Mouse (Mus musculus): ENCODE data around the gene Tmc5. TPM values are rescaled to one million over a fixed set of nuclear protein-coding genes. Genes with fewer than 3 reads are reported as not detected.
A peak's percentile ranks its signal among the peaks of the same experiment; 100 is the strongest.

The Tmc5 gene
- polyA plus RNA-seq, 1 experiment, result not detected

- no peak overlapping the region for H3K4me3 ChIP-seq (ENCODE audit: extremely low read depth, insufficient read depth, insufficient read length)
- DNase-seq (ENCODE audit: low read depth in 1 of 2, low spot score in 2 of 2), result no peak
- WGBS, result 84% methylated on average over 15 of the region's 15 CpGs
- peaks cover 5% of the 10 kb centered on the region; the same call in 1 of the 2 replicates for H3K4me1 ChIP-seq (ENCODE audit: control insufficient read depth, insufficient read depth, insufficient read length)
- peaks cover 4% of the 10 kb centered on the region; the same call in 1 of the 2 replicates for H3K36me3 ChIP-seq (ENCODE audit: control insufficient read depth, insufficient read depth, low read length)
- TF ChIP-seq CTCF (IDR thresholded peaks at IDR 0.05; ENCODE audit: extremely low read depth, insufficient read depth, insufficient read length, insufficient replicate concordance) (no peak), POLR2A (IDR thresholded peaks at IDR 0.05; ENCODE audit: low read depth, low read length) (no peak)
- no peak overlapping the region for H3K27ac ChIP-seq (ENCODE audit: insufficient read depth, low read length)
- no peaks in the 10 kb centered on the region for H3K27me3 ChIP-seq (ENCODE audit: control insufficient read depth, insufficient read depth, low read length)
Measured at GRCm38 (mm10) chr7:118703144-118703561, 106.1 kb downstream of the Tmc5 start.

GRCm38 (mm10) chr7:118704001-118704850 is 107.1 kb downstream of the Tmc5 start:
- TF ChIP-seq POLR2A (IDR thresholded peaks at IDR 0.05; ENCODE audit: low read depth, low read length) (no peak), CTCF (IDR thresholded peaks at IDR 0.05; ENCODE audit: extremely low read depth, insufficient read depth, insufficient read length, insufficient replicate concordance) (no peak)
- Histone ChIP-seq H3K4me3 (ENCODE audit: extremely low read depth, insufficient read depth, insufficient read length) (no peak overlapping the region; the same call in 1 of the 2 replicates), H3K27me3 (ENCODE audit: control insufficient read depth, insufficient read depth, low read length) (no peaks in the 10 kb centered on the region), H3K27ac (ENCODE audit: insufficient read depth, low read length) (no peak overlapping the region), H3K4me1 (ENCODE audit: control insufficient read depth, insufficient read depth, insufficient read length) (peaks cover 5% of the 10 kb centered on the region; the same call in 1 of the 2 replicates), H3K36me3 (ENCODE audit: control insufficient read depth, insufficient read depth, low read length) (no peaks in the 10 kb centered on the region)
- DNase-seq (ENCODE audit: low read depth in 1 of 2, low spot score in 2 of 2), result no peak
- WGBS, result 85% methylated on average over 9 of the region's 9 CpGs

- no peaks in the 10 kb centered on the region for H3K36me3 ChIP-seq (ENCODE audit: control insufficient read depth, insufficient read depth, low read length)
- peak; percentile 64 to 93 for DNase-seq (ENCODE audit: low read depth in 1 of 2, low spot score in 2 of 2)
- H3K4me1 ChIP-seq (ENCODE audit: control insufficient read depth, insufficient read depth, insufficient read length), result peaks cover 5% of the 10 kb centered on the region; the same call in 1 of the 2 replicates
- TF ChIP-seq POLR2A (IDR thresholded peaks at IDR 0.05; ENCODE audit: low read depth, low read length) (peak; percentile 52), CTCF (IDR thresholded peaks at IDR 0.05; ENCODE audit: extremely low read depth, insufficient read depth, insufficient read length, insufficient replicate concordance) (no peak)
- no peaks in the 10 kb centered on the region for H3K27me3 ChIP-seq (ENCODE audit: control insufficient read depth, insufficient read depth, low read length)
- peak within 1 kb of the TSS; percentile 76 for H3K27ac ChIP-seq (ENCODE audit: insufficient read depth, low read length)
- WGBS, result under 1% methylated on average over 66 of the region's 66 CpGs
- peak within 1 kb of the TSS; percentile 68 for H3K4me3 ChIP-seq (ENCODE audit: extremely low read depth, insufficient read depth, insufficient read length)
Measured at GRCm38 (mm10) chr7:118705101-118705961, 108.2 kb downstream of the Tmc5 start, which contains the start of gene Gde1. TSS of gene Gde1 (minus strand) at chr7:118705778.

DNA sequence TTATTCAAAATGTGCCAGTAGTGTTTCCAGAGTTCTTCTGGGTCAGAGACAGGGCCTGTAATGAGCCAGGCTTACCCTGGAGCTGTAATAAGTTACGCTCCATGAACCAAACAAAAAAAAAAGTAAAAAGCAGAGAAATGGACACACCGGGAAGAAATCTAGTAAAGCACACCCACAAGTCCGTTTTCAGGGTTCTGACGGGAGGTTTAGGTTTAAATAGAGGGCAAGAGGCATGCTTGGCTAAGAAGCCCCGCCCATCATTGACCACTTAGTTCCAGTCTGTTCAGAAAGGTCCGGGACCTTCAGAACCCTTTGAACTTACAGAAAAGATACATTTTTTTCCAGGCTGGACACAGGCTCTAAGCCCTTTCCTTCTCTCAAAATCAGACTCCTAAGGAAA is 109.0 kb downstream of the Tmc5 start:
- no peaks in the 10 kb centered on the region for H3K36me3 ChIP-seq (ENCODE audit: control insufficient read depth, insufficient read depth, low read length)
- no peaks in the 10 kb centered on the region for H3K27me3 ChIP-seq (ENCODE audit: control insufficient read depth, insufficient read depth, low read length)
- DNase-seq (ENCODE audit: low read depth in 1 of 2, low spot score in 2 of 2), result no peak
- peaks cover 5% of the 10 kb centered on the region; the same call in 1 of the 2 replicates for H3K4me1 ChIP-seq (ENCODE audit: control insufficient read depth, insufficient read depth, insufficient read length)
- no peak for TF ChIP-seq CTCF (IDR thresholded peaks at IDR 0.05; ENCODE audit: extremely low read depth, insufficient read depth, insufficient read length, insufficient replicate concordance)
- no peak for TF ChIP-seq POLR2A (IDR thresholded peaks at IDR 0.05; ENCODE audit: low read depth, low read length)
- WGBS, result 73% methylated on average over 6 of the region's 6 CpGs
- no peak overlapping the region for H3K4me3 ChIP-seq (ENCODE audit: extremely low read depth, insufficient read depth, insufficient read length)
- no peak overlapping the region for H3K27ac ChIP-seq (ENCODE audit: insufficient read depth, low read length)

DNA sequence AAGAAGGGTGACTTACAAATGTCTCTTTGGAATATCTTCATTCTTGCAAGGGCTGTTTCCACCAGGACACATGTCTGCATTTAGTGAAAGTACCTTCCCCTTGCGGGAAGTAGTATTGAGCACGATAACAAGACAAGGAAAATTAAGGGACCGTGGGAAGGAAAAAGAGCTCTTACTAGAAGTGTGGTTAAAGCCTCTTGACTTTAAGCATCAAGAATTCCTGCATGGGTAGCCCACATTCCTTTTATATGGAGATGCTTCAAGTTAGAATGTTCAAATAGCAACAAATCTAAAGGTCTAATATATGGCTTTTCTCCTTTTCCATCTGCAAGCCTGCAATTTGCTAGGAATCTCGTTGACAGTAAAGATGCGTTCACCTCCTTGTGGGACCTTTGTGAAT is 109.4 kb downstream of the Tmc5 start:
- no peak overlapping the region for H3K27ac ChIP-seq (ENCODE audit: insufficient read depth, low read length)
- H3K4me3 ChIP-seq (ENCODE audit: extremely low read depth, insufficient read depth, insufficient read length), result no peak overlapping the region
- H3K27me3 ChIP-seq (ENCODE audit: control insufficient read depth, insufficient read depth, low read length), result no peaks in the 10 kb centered on the region
- H3K4me1 ChIP-seq (ENCODE audit: control insufficient read depth, insufficient read depth, insufficient read length), result peaks cover 5% of the 10 kb centered on the region; the same call in 1 of the 2 replicates
- DNase-seq (ENCODE audit: low read depth in 1 of 2, low spot score in 2 of 2), result no peak
- H3K36me3 ChIP-seq (ENCODE audit: control insufficient read depth, insufficient read depth, low read length), result no peaks in the 10 kb centered on the region
- 91% methylated on average over 5 of the region's 5 CpGs for WGBS
- no peak for TF ChIP-seq CTCF (IDR thresholded peaks at IDR 0.05; ENCODE audit: extremely low read depth, insufficient read depth, insufficient read length, insufficient replicate concordance)
- no peak for TF ChIP-seq POLR2A (IDR thresholded peaks at IDR 0.05; ENCODE audit: low read depth, low read length)

DNA sequence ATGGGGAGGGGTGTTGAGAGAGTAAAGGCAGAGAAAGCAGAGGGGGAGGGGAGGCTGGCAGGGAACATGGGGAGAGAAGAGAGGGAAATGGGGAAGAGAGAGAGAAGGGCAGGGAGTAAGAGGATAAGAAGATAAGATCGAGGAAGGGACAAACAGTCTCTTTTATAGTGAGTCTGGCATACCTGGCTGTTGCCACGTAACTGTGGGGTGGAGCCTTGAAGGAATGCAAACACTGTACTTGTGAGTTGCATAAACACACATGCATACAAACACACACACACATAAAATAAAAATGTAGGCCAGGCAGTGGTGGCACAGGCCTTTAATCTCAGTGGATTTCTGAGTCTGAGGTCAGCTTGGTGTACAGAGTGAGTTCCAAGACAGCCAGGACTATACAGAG is 110.1 kb downstream of the Tmc5 start:
- 72% methylated on average over 2 of the region's 2 CpGs for WGBS
- Histone ChIP-seq H3K36me3 (ENCODE audit: control insufficient read depth, insufficient read depth, low read length) (no peaks in the 10 kb centered on the region), H3K27me3 (ENCODE audit: control insufficient read depth, insufficient read depth, low read length) (no peaks in the 10 kb centered on the region), H3K4me3 (ENCODE audit: extremely low read depth, insufficient read depth, insufficient read length) (no peak overlapping the region), H3K27ac (ENCODE audit: insufficient read depth, low read length) (no peak overlapping the region), H3K4me1 (ENCODE audit: control insufficient read depth, insufficient read depth, insufficient read length) (peaks cover 5% of the 10 kb centered on the region; the same call in 1 of the 2 replicates)
- TF ChIP-seq CTCF (IDR thresholded peaks at IDR 0.05; ENCODE audit: extremely low read depth, insufficient read depth, insufficient read length, insufficient replicate concordance) (no peak), POLR2A (IDR thresholded peaks at IDR 0.05; ENCODE audit: low read depth, low read length) (no peak)
- no peak for DNase-seq (ENCODE audit: low read depth in 1 of 2, low spot score in 2 of 2)
